9 mouse cellular contexts compared by ENCODE assay signal in genomic region chr1:78218057-78218780, GRCm38 (mm10). TPM values are rescaled to one million over a fixed set of nuclear protein-coding genes. Genes with fewer than 3 reads are reported as not detected.
A peak's percentile ranks its signal among the peaks of the same experiment; 100 is the strongest.
DNase-seq lines count a peak whose midpoint lies in the region; ATAC-seq lines count a peak whose summit lies in the region.
"Had no signal": no experiment of that assay in that cellular context is flagged by ENCODE, and none has a peak within 500 bp of the region (broad histone marks: within the 10 kb centered on the region; RNA-seq: fewer than 3 reads in every experiment).

No protein-coding gene starts in this region.

- H3K4me2 ChIP-seq in limb, embryonic 13.5 days (replicated peaks), result peak overlapping the region; percentile 95
- peak overlapping the region; percentile 98; the same call in 1 of the 2 replicates for H3K4me2 ChIP-seq in stomach, embryonic 16.5 days (ENCODE audit: low read depth, low read length)

- WGBS in limb, embryonic 13.5 days, result under 1% methylated on average over 19 of the region's 19 CpGs
- 1% methylated on average over 19 of the region's 19 CpGs for WGBS in stomach, embryonic 16.5 days

- peaks cover 27% of the 10 kb centered on the region for H3K4me1 ChIP-seq in limb, embryonic 13.5 days
- peaks cover 21% of the 10 kb centered on the region for H3K4me1 ChIP-seq in stomach, embryonic 16.5 days (ENCODE audit: control insufficient read depth, insufficient read depth, low read length)

- peak overlapping the region; percentile 65 for H3K4me3 ChIP-seq in limb, embryonic 13.5 days
- peak overlapping the region; percentile 49 for H3K4me3 ChIP-seq in stomach, embryonic 16.5 days (replicated peaks; ENCODE audit: low read length)

- H3K9me3 ChIP-seq in limb, embryonic 13.5 days, result no peaks in the 10 kb centered on the region
- H3K9me3 ChIP-seq in stomach, embryonic 16.5 days (replicated peaks; ENCODE audit: control insufficient read depth, low read length), result no peaks in the 10 kb centered on the region

- no peak overlapping the region for H3K27ac ChIP-seq in limb, embryonic 13.5 days
- no peak overlapping the region for H3K27ac ChIP-seq in stomach, embryonic 16.5 days (ENCODE audit: low read length)

- DNase-seq in adrenal gland, adult (ENCODE audit: inconsistent age in 2 of 2, low spot score in 1 of 2), result peak; percentile 33 to 62
- no peak for DNase-seq in adrenal gland, postnatal 4 days (ENCODE audit: low spot score in 2 of 2)
- DNase-seq in lung, postnatal 10 days, result peak; percentile 10
- no peak for DNase-seq in lung, postnatal 25 days (ENCODE audit: low spot score)
- no peak for DNase-seq in cerebellum, adult 9-11 months
- DNase-seq: layer of hippocampus, postnatal 36 days had no signal

- no peak for ATAC-seq in limb, embryonic 13.5 days (ENCODE audit: low FRiP score, low read depth)
- no peak for ATAC-seq in stomach, embryonic 16.5 days (ENCODE audit: insufficient read depth, low FRiP score)
- ATAC-seq in megakaryocyte progenitor cell, adult 5-6 weeks (replicated peaks; ENCODE audit: poor library complexity), result no peak

- peaks cover 86% of the 10 kb centered on the region for H3K27me3 ChIP-seq in limb, embryonic 13.5 days
- peaks cover 76% of the 10 kb centered on the region for H3K27me3 ChIP-seq in stomach, embryonic 16.5 days (ENCODE audit: control insufficient read depth, insufficient read depth, low read length)

- 0 out of 2 replicates have a peak overlapping the region, but pooled peaks have one; percentile 39 for H3K9ac ChIP-seq in limb, embryonic 13.5 days
- no peak overlapping the region for H3K9ac ChIP-seq in stomach, embryonic 16.5 days (ENCODE audit: low read length)

- H3K36me3 ChIP-seq in limb, embryonic 13.5 days, result no peaks in the 10 kb centered on the region
- H3K36me3 ChIP-seq in stomach, embryonic 16.5 days (ENCODE audit: control insufficient read depth, insufficient read depth, low read length), result no peaks in the 10 kb centered on the region

RNA-seq across cellular contexts. Expression of gene Pax3, which starts 21.3 kb away (rescaled TPM):
- total RNA-seq in adrenal gland, postnatal 4 days (2021), result not detected
- polyA plus RNA-seq in limb, embryonic 13.5 days (2015; fragmentation: Nextera tagmentation; extraction: Ambion mirVana), result 0.95 and 1.1 TPM in 2 replicates
- polyA plus RNA-seq in stomach, embryonic 16.5 days (2015; fragmentation: Nextera tagmentation; extraction: Ambion mirVana), result 0.09 and 0.12 TPM in 2 replicates
- not detected in 2 replicates for total RNA-seq in megakaryocyte progenitor cell, adult 5-6 weeks (2015)
- total RNA-seq in megakaryocyte progenitor cell, adult 5-6 weeks (2017), result not detected in 2 replicates
- total RNA-seq: layer of hippocampus, postnatal 36 days had no signal

Comparison
In these comparisons a context has a peak if more than half of its experiments do, and no peak if none do; other contexts are left out.
1. DNase-seq: peak in adrenal gland, adult (2 of 2) and lung, postnatal 10 days (single experiment); none in adrenal gland, postnatal 4 days (0 of 2), lung, postnatal 25 days (single experiment) and cerebellum, adult 9-11 months (single experiment).